Mouse (Mus musculus) liver, postnatal 0 days (tissue): ENCODE measurements at regions not wholly inside any gene's neighbourhood (a gene's known extent, or its start where the extent isn't known, plus 50 kb on each side); places are given as distances from the start of the nearest gene placed in this dataset.

Source experiments
- ATAC-seq: fragments of 200-750 bp; cut with Nextera tagmentation; 2 replicates; pipeline ENCODE4 v1.8.0; 2017; ENCODE audit warnings: mild to moderate bottlenecking, moderate library complexity
- DNase-seq: peaks from one replicate; pipeline ENCODE4 v3.0.0-alpha.2; 2016
- H3K27ac ChIP-seq: fragments of 300-500 bp; sonication (generic); 2 replicates; pipeline ENCODE4 v1.5.1; 2014; ENCODE audit warnings: antibody characterized with exemption, moderate library complexity, mild to moderate bottlenecking, low read depth
- H3K27me3 ChIP-seq: fragments of 300-500 bp; sonication (generic); 2 replicates; pipeline ENCODE4 v1.6.1; 2014; ENCODE audit warnings: low read length, control low read depth, mixed read lengths; ENCODE audit not compliant: insufficient read depth
- H3K36me3 ChIP-seq: fragments of 300-500 bp; sonication (generic); replicated peaks from 2 replicates; pipeline ENCODE4 v1.6.1; 2014; ENCODE audit warnings: mild to moderate bottlenecking, control low read depth, low read length, moderate library complexity, mixed read lengths; ENCODE audit not compliant: insufficient read depth
- H3K4me1 ChIP-seq: fragments of 300-500 bp; sonication (generic); 2 replicates; pipeline ENCODE4 v1.6.1; 2014; ENCODE audit warnings: antibody characterized with exemption, mild to moderate bottlenecking, control low read depth; ENCODE audit not compliant: insufficient read depth
- H3K4me2 ChIP-seq: fragments of 300-500 bp; sonication (generic); 2 replicates; pipeline ENCODE4 v1.6.1; 2014; ENCODE audit warnings: low read depth, mild to moderate bottlenecking, low read length, moderate library complexity, mixed read lengths
- H3K4me3 ChIP-seq: fragments of 300-500 bp; sonication (generic); 2 replicates; pipeline ENCODE4 v1.5.1; 2014; ENCODE audit warnings: low read depth, low read length
- H3K9ac ChIP-seq: fragments of 300-500 bp; sonication (generic); replicated peaks from 2 replicates; pipeline ENCODE4 v1.6.1; 2014; ENCODE audit warnings: mild to moderate bottlenecking, moderate library complexity
- H3K9me3 ChIP-seq: fragments of 300-500 bp; sonication (generic); 2 replicates; pipeline ENCODE4 v1.6.1; 2016; ENCODE audit warnings: mild to moderate bottlenecking, control low read depth, low read length, mixed read lengths
- CTCF ChIP-seq: sonication (generic); IDR thresholded peaks from 2 replicates; pipeline ENCODE4 v1.5.1; 2016; ENCODE audit warnings: antibody characterized with exemption, low read depth
- EP300 ChIP-seq: IDR thresholded peaks from 2 replicates; pipeline ENCODE4 v1.6.1; 2016; ENCODE audit warnings: antibody characterized with exemption, low read depth, mild to moderate bottlenecking
- WGBS: fragments of 180-500 bp; shearing (Covaris S2); extraction: QIAGEN DNeasy Blood & Tissue Kit; methylation state at CpG from one replicate; pipeline ENCODE4 v1.1.7; 2014; ENCODE audit not compliant: insufficient replicate concordance; 5-methylcytosine and 5-hydroxymethylcytosine counted together

- ATAC-seq (no peak), DNase-seq (no peak)
- no peaks in the 10 kb centered on the region for H3K9me3 ChIP-seq
- no peak overlapping the region for H3K9ac ChIP-seq
- 59% methylated on average over 10 of the region's 10 CpGs for WGBS
- H3K27me3 ChIP-seq, result no peaks in the 10 kb centered on the region
- TF ChIP-seq CTCF, result no peak
- TF ChIP-seq EP300, result no peak
- no peaks in the 10 kb centered on the region for H3K4me1 ChIP-seq
- H3K4me3 ChIP-seq, result no peak overlapping the region
- H3K36me3 ChIP-seq, result no peaks in the 10 kb centered on the region
- H3K4me2 ChIP-seq, result no peak overlapping the region
- H3K27ac ChIP-seq, result no peak overlapping the region
Measured at GRCm38 (mm10) chr9:61135263-61135882, 236.8 kb upstream of the Tle3 start.

GRCm38 (mm10) chr9:61135917-61136316 lies 236.2 kb upstream of the Tle3 start:
- Histone ChIP-seq H3K9ac (no peak overlapping the region), H3K36me3 (no peaks in the 10 kb centered on the region), H3K4me1 (no peaks in the 10 kb centered on the region), H3K27me3 (no peaks in the 10 kb centered on the region), H3K4me2 (no peak overlapping the region), H3K9me3 (no peaks in the 10 kb centered on the region), H3K4me3 (no peak overlapping the region), H3K27ac (no peak overlapping the region)
- TF ChIP-seq CTCF (no peak), EP300 (no peak)
- 59% methylated on average over 3 of the region's 3 CpGs for WGBS
- DNase-seq (no peak), ATAC-seq (no peak)

GRCm38 (mm10) chr9:61138741-61139368 lies 233.3 kb upstream of the Tle3 start:
- no peak overlapping the region for H3K4me2 ChIP-seq
- no peak overlapping the region for H3K4me3 ChIP-seq
- H3K27ac ChIP-seq, result no peak overlapping the region
- no peaks in the 10 kb centered on the region for H3K9me3 ChIP-seq
- TF ChIP-seq EP300 (no peak), CTCF (no peak)
- DNase-seq, result no peak
- no peaks in the 10 kb centered on the region for H3K36me3 ChIP-seq
- H3K4me1 ChIP-seq, result no peaks in the 10 kb centered on the region
- 72% methylated on average over 11 of the region's 11 CpGs for WGBS
- no peaks in the 10 kb centered on the region for H3K27me3 ChIP-seq
- ATAC-seq, result no peak
- H3K9ac ChIP-seq, result no peak overlapping the region

GRCm38 (mm10) chr9:61143101-61143500 lies 229.1 kb upstream of the Tle3 start:
- no peak overlapping the region for H3K27ac ChIP-seq
- WGBS, result 77% methylated on average over 6 of the region's 6 CpGs
- TF ChIP-seq CTCF (no peak), EP300 (no peak)
- ATAC-seq (no peak), DNase-seq (no peak)
- H3K4me2 ChIP-seq, result no peak overlapping the region
- H3K9ac ChIP-seq, result no peak overlapping the region
- no peak overlapping the region for H3K4me3 ChIP-seq
- H3K36me3 ChIP-seq, result no peaks in the 10 kb centered on the region
- H3K27me3 ChIP-seq, result no peaks in the 10 kb centered on the region
- H3K4me1 ChIP-seq, result no peaks in the 10 kb centered on the region
- H3K9me3 ChIP-seq, result no peaks in the 10 kb centered on the region

- ATAC-seq (no peak), DNase-seq (no peak)
- Histone ChIP-seq H3K36me3 (no peaks in the 10 kb centered on the region), H3K27ac (no peak overlapping the region), H3K4me1 (no peaks in the 10 kb centered on the region), H3K27me3 (no peaks in the 10 kb centered on the region), H3K4me2 (no peak overlapping the region), H3K9me3 (no peaks in the 10 kb centered on the region), H3K4me3 (no peak overlapping the region), H3K9ac (no peak overlapping the region)
- TF ChIP-seq EP300 (no peak), CTCF (no peak)
- WGBS, result 67% methylated on average over 11 of the region's 11 CpGs
Measured at GRCm38 (mm10) chr9:61144685-61145318, 227.4 kb upstream of the Tle3 start.

GRCm38 (mm10) chr9:61145738-61146137 lies 226.4 kb upstream of the Tle3 start:
- no peaks in the 10 kb centered on the region for H3K36me3 ChIP-seq
- WGBS, result 79% methylated on average over 8 of the region's 8 CpGs
- H3K4me1 ChIP-seq, result no peaks in the 10 kb centered on the region
- H3K27me3 ChIP-seq, result no peaks in the 10 kb centered on the region
- ATAC-seq, result no peak
- no peaks in the 10 kb centered on the region for H3K9me3 ChIP-seq
- H3K4me2 ChIP-seq, result no peak overlapping the region
- no peak for TF ChIP-seq CTCF
- no peak for TF ChIP-seq EP300
- no peak for DNase-seq
- H3K27ac ChIP-seq, result no peak overlapping the region
- H3K4me3 ChIP-seq, result no peak overlapping the region
- no peak overlapping the region for H3K9ac ChIP-seq
